Mouse (Mus musculus) heart, adult 2 months (tissue): Measurements from ENCODE around the gene Zfp385a. TPM values are rescaled to one million over a fixed set of nuclear protein-coding genes. Genes with fewer than 3 reads are reported as not detected.
A peak's percentile ranks its signal among the peaks of the same experiment; 100 is the strongest.

Experiments used
- DNase-seq, 2 experiments: peaks; one replicate each; pipeline ENCODE4 v3.0.0; 2021
- H3K27ac ChIP-seq: fragments of 200-600 bp; 2 replicates; pipeline ENCODE4 v1.8.1; 2022
- H3K27me3 ChIP-seq: fragments of 200-500 bp; 2 replicates; pipeline ENCODE4 v1.6.1; 2012; ENCODE audit warnings: mild to moderate bottlenecking, low read length, inconsistent platforms, mixed read lengths; ENCODE audit not compliant: control insufficient read depth, insufficient read depth
- H3K36me3 ChIP-seq: fragments of 200-500 bp; 2 replicates; pipeline ENCODE4 v1.6.1; 2012; ENCODE audit warnings: low read length, inconsistent platforms; ENCODE audit not compliant: control insufficient read depth, insufficient read depth
- H3K4me1 ChIP-seq: fragments of 200-500 bp; 2 replicates; pipeline ENCODE4 v1.6.1; 2011; ENCODE audit warnings: low read length; ENCODE audit not compliant: control insufficient read depth, insufficient read depth
- H3K4me3 ChIP-seq: fragments of 200-600 bp; 2 replicates; pipeline ENCODE4 v1.8.1; 2022
- H3K79me2 ChIP-seq: fragments of 200-500 bp; replicated peaks from 2 replicates; pipeline ENCODE4 v1.6.1; 2012; ENCODE audit warnings: mild to moderate bottlenecking, inconsistent platforms, low read length, moderate library complexity, mixed read lengths; ENCODE audit not compliant: control insufficient read depth, insufficient read depth
- H3K9ac ChIP-seq: fragments of 200-500 bp; 2 replicates; pipeline ENCODE4 v1.6.1; 2012; ENCODE audit warnings: low read depth, mild to moderate bottlenecking, control low read depth, inconsistent platforms, low read length, mixed read lengths
- CTCF ChIP-seq: fragments of 200-600 bp; IDR thresholded peaks from 2 replicates; pipeline ENCODE4 v1.8.1; 2022; ENCODE audit warnings: antibody characterized with exemption, mild to moderate bottlenecking, moderate library complexity
- EP300 ChIP-seq: fragments of 200-500 bp; IDR thresholded peaks from 2 replicates; pipeline ENCODE4 v1.6.1; 2011; ENCODE audit warnings: low read depth, low read length, control low read depth; ENCODE audit not compliant: insufficient read depth
- POLR2A ChIP-seq: fragments of 200-500 bp; IDR thresholded peaks from 2 replicates; pipeline ENCODE4 v1.6.1; 2011; ENCODE audit warnings: mild to moderate bottlenecking, low read depth, low read length, control low read depth; ENCODE audit not compliant: insufficient read depth
- WGBS: fragments of 180-500 bp; shearing (Covaris S2); methylation state at CpG from one replicate; pipeline ENCODE4 v1.1.7; 2018; 5-methylcytosine and 5-hydroxymethylcytosine counted together
- intact Hi-C: fragments of 180-260 bp; cut with DNase I; formaldehyde crosslinking; loops from one replicate; pipeline ENCODE4 v1.15.1; 2025
- polyA plus RNA-seq: library from polyadenylated mRNA; depleted of rRNA; stranded (reverse); fragments of >200 nt; gene quantifications from 2 replicates; pipeline ENCODE4 v1.2.3, GENCODE M21; 2012
- total RNA-seq, 2 experiments: library from RNA; stranded (reverse); gene quantifications; 2 replicates each; pipeline ENCODE4 v1.2.3; 2021

Zfp385a gene
- total and polyA plus RNA-seq, 3 experiments = 10.1 to 12.0 (median 10.4) TPM

DNA sequence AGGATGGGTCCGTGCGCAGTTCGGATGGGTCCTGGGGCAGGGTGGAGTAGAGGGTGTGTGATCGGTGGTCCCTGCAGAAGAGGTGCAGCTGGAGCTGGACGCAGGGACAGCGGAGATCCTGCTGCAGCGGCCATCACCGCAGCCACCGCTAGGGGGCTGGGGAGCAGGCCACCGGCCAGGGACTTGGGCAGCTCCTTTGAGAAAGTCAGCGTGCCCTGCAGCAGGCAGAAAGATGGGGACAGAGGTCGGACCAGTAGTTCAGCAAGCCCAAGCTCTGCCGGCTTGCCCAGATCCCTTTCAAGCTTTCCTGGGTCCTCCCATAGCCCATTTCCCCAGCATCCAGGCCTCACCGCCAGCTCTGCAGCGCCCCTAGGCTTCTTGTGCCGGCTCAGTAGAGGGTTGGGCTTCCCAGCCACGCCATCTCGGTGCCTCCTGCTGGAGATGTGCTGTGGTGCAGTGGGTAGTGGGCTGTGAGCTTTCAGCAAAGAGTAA lies 24.8 kb downstream of the Zfp385a start:
- TF ChIP-seq POLR2A (no peak), EP300 (0 out of 2 replicates have a peak, but pooled peaks have one; percentile 40), CTCF (peak; percentile 90)

GRCm38 (mm10) chr15:103314181-103314580 lies 25.7 kb downstream of the Zfp385a start:
- Histone ChIP-seq H3K27ac (no peak overlapping the region), H3K4me1 (peaks cover 6% of the 10 kb centered on the region), H3K27me3 (no peaks in the 10 kb centered on the region), H3K9ac (0 out of 2 replicates have a peak overlapping the region, but pooled peaks have one; percentile 31), H3K4me3 (peak overlapping the region; percentile 33; the same call in 1 of the 2 replicates), H3K79me2 (no peaks in the 10 kb centered on the region), H3K36me3 (no peaks in the 10 kb centered on the region)
- intact Hi-C loops = no loop called here
- no peak for DNase-seq
- WGBS = 46% methylated on average over 22 of the region's 22 CpGs
- TF ChIP-seq EP300 (no peak), POLR2A (no peak), CTCF (no peak)

More for the DNA sequence above, 24.8 kb downstream of the Zfp385a start:
- Histone ChIP-seq H3K36me3 (no peaks in the 10 kb centered on the region), H3K27me3 (no peaks in the 10 kb centered on the region), H3K4me3 (peak overlapping the region; percentile 33), H3K79me2 (no peaks in the 10 kb centered on the region), H3K27ac (peak overlapping the region; percentile 59), H3K4me1 (peaks cover 6% of the 10 kb centered on the region), H3K9ac (peak overlapping the region; percentile 62)
- intact Hi-C loops = no loop called here
- DNase-seq = peak; percentile 81 to 89
- WGBS = 11% methylated on average over 18 of the region's 18 CpGs

DNA sequence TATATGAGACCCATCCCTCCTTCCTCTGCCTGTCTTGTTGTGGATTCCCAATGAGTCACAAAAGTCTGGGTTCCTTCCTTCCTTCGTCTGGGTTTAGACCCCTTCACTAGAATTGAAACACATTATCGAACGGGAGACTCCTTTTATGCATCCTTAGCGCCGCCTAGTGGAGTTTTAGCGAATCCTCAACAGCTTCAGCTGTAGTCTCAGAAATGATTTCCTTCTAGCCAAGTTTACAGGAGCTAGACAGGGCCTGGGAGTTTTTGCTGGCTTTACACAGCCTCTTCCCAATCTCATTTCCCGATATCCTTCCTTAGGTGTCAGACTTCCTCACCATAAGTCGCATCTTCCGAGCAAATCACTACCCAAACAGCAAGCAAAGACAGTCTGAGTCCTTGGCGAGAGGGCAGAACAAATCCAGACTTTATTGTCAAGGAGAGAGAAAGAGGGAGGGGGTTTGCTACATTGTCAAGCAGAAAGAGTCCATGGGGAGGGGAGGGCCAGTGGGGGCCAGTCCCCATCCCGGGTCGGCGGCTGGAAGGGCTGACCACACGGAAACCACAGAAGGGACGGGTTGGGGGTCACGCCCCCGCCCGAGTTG lies 26.3 kb downstream of the Zfp385a start:
- no peak overlapping the region for H3K27ac ChIP-seq
- no peaks in the 10 kb centered on the region for H3K79me2 ChIP-seq
- intact Hi-C loops = no loop called here
- TF ChIP-seq CTCF (peak; percentile 93), EP300 (no peak)
- H3K4me1 ChIP-seq = peaks cover 6% of the 10 kb centered on the region
- H3K27me3 ChIP-seq = no peaks in the 10 kb centered on the region
- WGBS = 22% methylated on average over 18 of the region's 18 CpGs
- peak in 1 of 2 experiments; percentile 49 for DNase-seq
- peak overlapping the region; percentile 31; the same call in 1 of the 2 replicates for H3K9ac ChIP-seq
- no peak overlapping the region for H3K4me3 ChIP-seq
- no peaks in the 10 kb centered on the region for H3K36me3 ChIP-seq

DNA sequence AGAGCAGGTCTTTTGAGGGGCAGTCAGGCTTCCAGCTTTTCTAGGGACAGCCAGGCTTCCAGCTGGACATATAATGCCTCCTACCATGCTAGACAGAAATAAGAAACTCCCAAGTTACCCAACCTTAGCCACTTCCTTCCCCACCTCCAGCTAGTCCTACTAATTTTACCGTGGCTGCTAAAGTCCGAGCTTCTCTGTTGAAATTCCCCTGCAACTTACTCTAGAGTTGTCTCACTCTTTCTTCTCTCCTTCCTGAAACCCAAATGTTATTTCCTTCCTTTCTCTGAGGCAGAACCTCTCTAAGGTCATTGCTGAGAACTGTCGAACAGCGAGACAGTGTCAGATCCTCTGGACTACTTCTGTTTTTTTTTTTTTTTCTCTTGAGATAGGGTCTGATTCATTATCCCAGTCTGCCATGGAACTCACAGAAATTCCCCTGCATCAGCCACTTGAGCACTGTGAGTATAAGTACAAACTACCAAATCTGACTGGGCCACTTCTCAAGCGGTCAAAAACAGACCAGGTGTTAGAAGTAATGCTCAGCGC lies 29.5 kb downstream of the Zfp385a start, which contains the start of gene Gpr84:
TSS of gene Gpr84 (minus strand) at position 248 of the 546 bp plus-strand sequence.
- intact Hi-C loops = no loop called here
- Histone ChIP-seq H3K9ac (no peak within 1 kb of the TSS), H3K4me1 (peaks cover 2% of the 10 kb centered on the region), H3K4me3 (no peak within 1 kb of the TSS), H3K27ac (no peak within 1 kb of the TSS), H3K79me2 (no peaks in the 10 kb centered on the region), H3K27me3 (no peaks in the 10 kb centered on the region), H3K36me3 (no peaks in the 10 kb centered on the region)
- 41% methylated on average over 6 of the region's 6 CpGs for WGBS
- TF ChIP-seq POLR2A (no peak), CTCF (no peak), EP300 (no peak)
- DNase-seq = no peak

DNA sequence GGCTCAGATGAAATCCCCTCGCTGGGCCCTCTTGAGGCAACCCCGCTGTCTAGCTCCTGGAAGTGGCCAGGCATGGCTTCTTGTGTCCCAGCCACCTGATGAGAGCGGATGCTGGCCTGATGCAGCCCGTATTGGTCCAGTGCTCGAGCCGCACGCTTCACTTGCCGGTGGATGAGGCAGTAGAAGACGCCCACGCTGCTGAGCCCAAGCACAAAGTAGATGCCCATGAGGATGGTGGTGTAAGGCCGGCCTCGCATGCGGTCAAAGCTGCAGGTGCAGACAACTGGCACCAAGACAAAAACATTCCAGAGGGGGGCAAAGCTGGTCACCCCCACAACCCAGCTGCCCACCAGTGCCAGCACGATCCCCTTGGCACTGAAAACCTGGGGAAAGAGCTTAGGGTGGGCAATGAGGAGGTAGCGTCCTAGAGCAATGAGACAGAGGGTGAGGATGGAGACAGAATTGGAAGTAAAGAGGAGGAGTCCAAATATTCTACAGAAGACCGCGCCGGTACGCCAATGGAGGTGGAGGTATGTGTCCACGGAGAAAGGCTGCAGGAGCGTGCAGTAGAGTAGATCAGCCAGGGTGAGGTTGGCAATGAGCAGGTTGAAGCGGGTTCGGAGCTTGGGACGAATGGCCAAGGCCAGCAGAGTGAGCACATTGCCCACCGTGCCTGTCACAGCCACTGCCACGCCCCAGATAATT lies 30.9 kb downstream of the Zfp385a start:
- Histone ChIP-seq H3K4me1 (peaks cover 4% of the 10 kb centered on the region), H3K4me3 (no peak overlapping the region), H3K27ac (no peak overlapping the region), H3K9ac (no peak overlapping the region), H3K79me2 (no peaks in the 10 kb centered on the region), H3K27me3 (no peaks in the 10 kb centered on the region), H3K36me3 (no peaks in the 10 kb centered on the region)
- intact Hi-C loops = loop anchor here (5.0 to 10.0 kb wide), 2 partner anchors 37 to 324 kb away; partner anchors contain the start of gene Copz1
- 67% methylated on average over 26 of the region's 26 CpGs for WGBS
- TF ChIP-seq POLR2A (no peak), EP300 (no peak), CTCF (no peak)
- DNase-seq = no peak
